ENCODE assay signal across 21 mouse cellular contexts in the genomic region with DNA sequence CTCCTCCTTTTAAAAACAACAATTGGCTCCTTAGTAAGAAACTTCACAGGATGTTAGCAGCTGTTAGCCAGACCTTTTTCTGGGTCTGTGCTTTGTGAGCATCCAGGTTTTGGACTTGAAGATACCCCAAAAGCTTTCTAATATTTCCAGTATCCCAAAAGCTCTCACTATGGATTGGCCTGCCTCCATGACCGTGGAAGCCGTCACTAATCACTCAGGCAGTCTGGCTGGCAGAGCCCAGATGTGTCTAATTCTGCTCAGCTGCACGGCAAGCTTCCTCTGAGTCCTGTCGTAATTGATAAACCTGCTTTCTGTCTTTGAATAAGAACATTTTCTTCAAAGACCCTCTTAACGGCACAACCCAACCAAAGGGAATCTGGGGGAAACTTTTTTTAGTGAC.
A peak's percentile ranks its signal among the peaks of the same experiment; 100 is the strongest.
DNase-seq lines count a peak whose midpoint lies in the region; ATAC-seq lines count a peak whose summit lies in the region.
"Had no signal": no experiment of that assay in that cellular context is flagged by ENCODE, and none has a peak within 500 bp of the region (broad histone marks: within the 10 kb centered on the region; RNA-seq: fewer than 3 reads in every experiment).

No protein-coding gene starts in this region.

- no peak for ATAC-seq in heart, embryonic 13.5 days (ENCODE audit: extremely low read depth, insufficient number of reproducible peaks, low FRiP score, low TSS enrichment)
- no peak for ATAC-seq in embryonic facial prominence, embryonic 12.5 days (ENCODE audit: insufficient number of reproducible peaks, insufficient read depth, low FRiP score, low TSS enrichment)
- no peak; the same call in 1 of the 2 replicates for ATAC-seq in limb, embryonic 11.5 days (ENCODE audit: insufficient number of reproducible peaks, low FRiP score, low TSS enrichment, low read depth)
- ATAC-seq: forebrain, postnatal 0 days; hindbrain, postnatal 0 days; midbrain, embryonic 13.5 days had no signal

- H3K9ac ChIP-seq in heart, embryonic 13.5 days, result no peak overlapping the region
- H3K9ac ChIP-seq in embryonic facial prominence, embryonic 12.5 days, result no peak overlapping the region
- H3K9ac ChIP-seq in limb, embryonic 11.5 days (ENCODE audit: low read length), result no peak overlapping the region
- H3K9ac ChIP-seq: forebrain, postnatal 0 days; limb, embryonic 12.5 days; liver, embryonic 13.5 days; midbrain, embryonic 13.5 days had no signal

- no peaks in the 10 kb centered on the region for H3K27me3 ChIP-seq in heart, embryonic 13.5 days (replicated peaks)
- no peaks in the 10 kb centered on the region for H3K27me3 ChIP-seq in embryonic facial prominence, embryonic 12.5 days
- H3K27me3 ChIP-seq in limb, embryonic 11.5 days (ENCODE audit: control insufficient read depth, insufficient read depth, low read length), result no peaks in the 10 kb centered on the region
- H3K27me3 ChIP-seq: limb, embryonic 12.5 days; liver, embryonic 13.5 days; megakaryocyte, embryonic 14.5 days; midbrain, embryonic 13.5 days had no signal

- H3K9me3 ChIP-seq in heart, embryonic 13.5 days, result no peaks in the 10 kb centered on the region
- H3K9me3 ChIP-seq in embryonic facial prominence, embryonic 12.5 days, result no peaks in the 10 kb centered on the region
- H3K9me3 ChIP-seq in limb, embryonic 11.5 days (ENCODE audit: control insufficient read depth, low read length), result no peaks in the 10 kb centered on the region
- H3K9me3 ChIP-seq: forebrain, embryonic 10.5 days; limb, embryonic 12.5 days; liver, embryonic 13.5 days; midbrain, embryonic 13.5 days had no signal

- H3K4me1 ChIP-seq in heart, embryonic 13.5 days, result peaks cover 45% of the 10 kb centered on the region
- peaks cover 29% of the 10 kb centered on the region for H3K4me1 ChIP-seq in embryonic facial prominence, embryonic 12.5 days
- H3K4me1 ChIP-seq in limb, embryonic 11.5 days (ENCODE audit: control insufficient read depth, insufficient read depth, low read length), result peaks cover 9% of the 10 kb centered on the region
- H3K4me1 ChIP-seq: liver, embryonic 13.5 days; megakaryocyte, embryonic 14.5 days had no signal

- 0 out of 2 replicates have a peak overlapping the region, but pooled peaks have one; percentile 3 for H3K4me2 ChIP-seq in heart, embryonic 13.5 days
- H3K4me2 ChIP-seq in embryonic facial prominence, embryonic 12.5 days (replicated peaks), result peak overlapping the region; percentile 19
- no peak overlapping the region for H3K4me2 ChIP-seq in limb, embryonic 11.5 days (ENCODE audit: low read depth, severe bottlenecking)
- H3K4me2 ChIP-seq: limb, embryonic 12.5 days; liver, embryonic 13.5 days; midbrain, embryonic 13.5 days had no signal

- DNase-seq in heart, postnatal 10 days, result no peak
- peak; percentile 36 for DNase-seq in forelimb bud, embryonic 11.5 days (ENCODE audit: low read depth, low spot score)
- DNase-seq in limb, embryonic 11.5 days (ENCODE audit: low spot score), result peak; percentile 47
- DNase-seq in adrenal gland, postnatal 10 days, result no peak
- no peak for DNase-seq in urinary bladder, postnatal 10 days (ENCODE audit: low spot score)
- DNase-seq in spleen, postnatal 10 days (ENCODE audit: low spot score in 2 of 2), result no peak
- DNase-seq: adrenal gland, adult 2 months; cerebellum, adult 2 months; cerebellum, postnatal 36 days; forebrain, postnatal 0 days; kidney, postnatal 10 days; liver, embryonic 13.5 days; lung, adult 2 months; right cerebral cortex, postnatal 14 days had no signal

- H3K4me3 ChIP-seq in heart, embryonic 13.5 days, result no peak overlapping the region
- no peak overlapping the region for H3K4me3 ChIP-seq in embryonic facial prominence, embryonic 12.5 days
- no peak overlapping the region for H3K4me3 ChIP-seq in limb, embryonic 11.5 days (ENCODE audit: low read depth, low read length)
- H3K4me3 ChIP-seq: forebrain, embryonic 10.5 days; limb, embryonic 12.5 days; liver, embryonic 13.5 days; megakaryocyte, embryonic 14.5 days; midbrain, embryonic 13.5 days had no signal

- H3K27ac ChIP-seq in heart, embryonic 13.5 days (replicated peaks), result peak overlapping the region; percentile 13; the same call in 1 of the 2 replicates
- peak overlapping the region; percentile 46 for H3K27ac ChIP-seq in embryonic facial prominence, embryonic 12.5 days
- H3K27ac ChIP-seq in limb, embryonic 11.5 days (replicated peaks; ENCODE audit: low read depth, low read length), result no peak overlapping the region
- H3K27ac ChIP-seq: forebrain, embryonic 10.5 days; hindbrain, postnatal 0 days; limb, embryonic 12.5 days; liver, embryonic 13.5 days; midbrain, embryonic 13.5 days had no signal

- no peaks in the 10 kb centered on the region for H3K36me3 ChIP-seq in heart, embryonic 13.5 days
- no peaks in the 10 kb centered on the region for H3K36me3 ChIP-seq in embryonic facial prominence, embryonic 12.5 days
- H3K36me3 ChIP-seq in limb, embryonic 11.5 days (ENCODE audit: control insufficient read depth, insufficient read depth, low read length), result no peaks in the 10 kb centered on the region
- H3K36me3 ChIP-seq: forebrain, embryonic 10.5 days; limb, embryonic 12.5 days; liver, embryonic 13.5 days; midbrain, embryonic 13.5 days had no signal

- WGBS in heart, embryonic 13.5 days, result 27% methylated on average over 5 of the region's 5 CpGs
- 16% methylated on average over 5 of the region's 5 CpGs for WGBS in embryonic facial prominence, embryonic 12.5 days
- 9% methylated on average over 5 of the region's 5 CpGs for WGBS in limb, embryonic 11.5 days

- intact Hi-C loops in heart, postnatal 10 days (cut with DNase I), result no loop called here

Comparison
In these comparisons a context has a peak if more than half of its experiments do, and no peak if none do; other contexts are left out.
1. DNase-seq: peak in forelimb bud, embryonic 11.5 days (single experiment) and limb, embryonic 11.5 days (single experiment); none in heart, postnatal 10 days (0 of 2), adrenal gland, postnatal 10 days (single experiment), urinary bladder, postnatal 10 days (single experiment) and spleen, postnatal 10 days (0 of 2).